Mouse (Mus musculus) heart, adult 2 months (tissue): ENCODE data around the gene Mtor.

Source experiments
- CTCF ChIP-seq: fragments of 200-600 bp; IDR thresholded peaks from 2 replicates; pipeline ENCODE4 v1.8.1; 2022; ENCODE audit warnings: antibody characterized with exemption, mild to moderate bottlenecking, moderate library complexity
- EP300 ChIP-seq: fragments of 200-500 bp; IDR thresholded peaks from 2 replicates; pipeline ENCODE4 v1.6.1; 2011; ENCODE audit warnings: low read depth, low read length, control low read depth; ENCODE audit not compliant: insufficient read depth
- POLR2A ChIP-seq: fragments of 200-500 bp; IDR thresholded peaks from 2 replicates; pipeline ENCODE4 v1.6.1; 2011; ENCODE audit warnings: mild to moderate bottlenecking, low read depth, low read length, control low read depth; ENCODE audit not compliant: insufficient read depth

GRCm38 (mm10) chr4:148509450-148510084 lies 61.2 kb downstream of the Mtor start:
- TF ChIP-seq EP300: no peak
- no peak for TF ChIP-seq CTCF
- TF ChIP-seq POLR2A: no peak
